Mouse (Mus musculus) cerebral cortex, adult 2 months (tissue): ENCODE measurements around the gene Nek2.

ENCODE experiments used
- WGBS: fragments of 180-500 bp; shearing (Covaris S2); methylation state at CpG from one replicate; pipeline ENCODE4 v1.1.7; 2018; 5-methylcytosine and 5-hydroxymethylcytosine counted together

The Nek2 gene

DNA sequence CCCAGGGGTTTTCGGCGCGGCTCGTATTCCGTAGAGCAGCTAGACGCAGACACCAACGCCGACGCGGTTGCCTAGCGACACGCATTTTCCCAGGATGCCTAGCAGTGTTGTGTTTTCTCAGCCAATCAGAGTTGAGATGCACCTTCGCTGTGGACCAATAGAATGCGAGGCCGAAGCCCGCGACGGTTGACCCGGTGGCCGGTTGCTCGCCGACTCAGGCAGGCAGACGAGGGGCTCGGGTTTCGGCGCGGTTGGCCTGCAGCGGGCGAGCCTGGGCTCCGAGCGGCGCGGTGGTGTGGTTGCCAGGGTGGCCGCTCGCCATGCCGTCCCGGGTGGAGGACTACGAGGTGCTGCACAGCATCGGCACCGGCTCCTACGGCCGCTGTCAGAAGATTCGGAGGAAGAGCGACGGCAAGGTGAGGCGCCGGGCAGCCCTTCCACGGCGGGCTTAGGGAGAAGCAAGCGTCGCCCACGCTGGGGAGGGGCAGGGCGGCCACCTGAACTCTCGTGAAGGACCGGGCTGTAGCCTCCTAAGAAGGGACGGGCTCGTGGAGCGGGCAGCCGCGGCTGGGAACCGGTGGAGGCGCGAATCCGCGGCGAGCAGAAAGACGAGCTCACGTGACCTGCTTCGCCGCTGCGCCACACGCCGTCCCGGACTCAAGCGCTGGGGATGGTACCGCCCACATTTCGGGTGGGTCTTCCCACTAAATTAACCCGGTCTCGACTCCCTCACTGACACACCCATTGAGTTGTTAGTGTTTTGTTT lies at the start of gene Nek2:
Gene Nek2, plus strand, starts transcription at position 119 of the 766 bp plus-strand sequence.
- under 1% methylated on average over 79 of the region's 79 CpGs for WGBS

DNA sequence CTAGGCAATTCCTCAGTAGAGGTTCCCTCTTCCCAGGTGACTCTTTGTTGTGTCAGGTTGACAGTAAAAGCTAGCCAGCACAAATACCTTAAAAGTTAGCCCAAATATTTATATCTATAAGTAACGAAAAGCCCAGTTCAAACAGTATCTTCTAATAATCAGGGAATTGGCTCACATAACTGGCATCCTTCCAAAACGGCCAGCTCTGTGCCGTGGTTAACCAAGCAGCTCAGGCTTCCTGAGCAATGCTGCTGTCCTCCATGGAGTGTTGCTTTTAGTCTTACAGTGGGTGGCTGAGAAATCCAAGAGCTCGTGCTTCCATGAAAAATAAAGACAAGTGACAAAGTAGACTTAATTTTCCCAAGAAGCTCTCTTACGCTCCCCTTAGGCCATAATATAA lies 47.1 kb upstream of the Nek2 start:
- 49% methylated on average over 5 of the region's 5 CpGs for WGBS

DNA sequence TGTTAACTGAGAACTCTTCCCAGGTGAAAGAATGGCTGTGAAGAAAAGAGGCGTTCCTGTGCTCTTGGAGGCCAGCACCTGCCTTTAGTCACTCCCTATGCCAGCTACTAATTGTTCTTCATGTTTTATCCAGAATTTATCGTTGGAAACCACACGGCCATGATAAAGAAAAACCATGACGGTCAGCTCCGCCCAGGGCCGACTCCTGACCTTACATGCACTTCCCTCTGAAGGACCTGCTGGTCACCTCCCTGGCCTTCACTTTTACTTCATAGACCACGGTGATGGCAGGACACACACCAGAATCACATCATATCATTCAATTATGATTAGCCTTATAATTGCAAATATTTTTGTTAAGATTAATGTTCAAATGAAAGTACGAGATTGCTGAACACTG lies 46.1 kb upstream of the Nek2 start:
- WGBS: 91% methylated on average over 8 of the region's 8 CpGs

DNA sequence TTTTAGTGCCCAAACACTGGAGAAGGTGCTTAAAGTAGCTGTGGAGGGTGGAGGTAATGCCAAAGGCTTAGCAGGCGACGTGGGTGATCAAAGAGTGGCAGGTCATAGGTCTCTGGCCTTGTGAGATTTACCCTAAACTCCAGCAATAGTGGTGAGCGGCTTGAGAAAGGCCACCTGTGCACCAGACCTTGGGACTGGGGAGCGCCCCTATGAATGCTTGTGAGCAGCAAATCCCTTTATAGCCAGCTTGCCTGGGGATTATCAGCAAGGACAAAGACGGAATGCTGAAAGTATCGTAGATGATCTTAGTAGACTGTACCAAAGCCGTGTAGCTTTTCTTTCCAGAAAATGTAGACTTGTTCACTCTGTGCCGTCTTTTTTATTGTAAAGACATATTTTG lies 43.7 kb upstream of the Nek2 start:
- WGBS: 93% methylated on average over 8 of the region's 8 CpGs

DNA sequence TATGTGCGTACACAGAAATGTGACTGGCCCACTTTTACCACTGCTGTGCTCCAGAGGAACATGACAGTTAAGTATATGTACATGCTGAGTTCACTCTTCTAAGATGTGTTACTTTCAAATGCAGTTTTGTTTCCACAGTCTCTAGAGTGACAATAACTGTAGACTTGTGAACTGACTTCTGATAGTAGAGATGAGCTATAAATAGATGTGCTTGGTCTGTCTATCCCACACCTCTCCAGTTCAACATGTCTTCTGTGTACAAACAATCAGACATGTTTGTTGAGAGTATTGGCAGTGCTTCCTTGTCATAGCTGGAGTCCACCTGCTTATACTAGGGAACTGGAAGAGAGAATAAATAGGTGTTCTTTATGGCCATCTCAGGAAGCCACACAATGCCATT lies 40.8 kb upstream of the Nek2 start:
- WGBS: 97% methylated on average over 1 of the region's 1 CpGs

DNA sequence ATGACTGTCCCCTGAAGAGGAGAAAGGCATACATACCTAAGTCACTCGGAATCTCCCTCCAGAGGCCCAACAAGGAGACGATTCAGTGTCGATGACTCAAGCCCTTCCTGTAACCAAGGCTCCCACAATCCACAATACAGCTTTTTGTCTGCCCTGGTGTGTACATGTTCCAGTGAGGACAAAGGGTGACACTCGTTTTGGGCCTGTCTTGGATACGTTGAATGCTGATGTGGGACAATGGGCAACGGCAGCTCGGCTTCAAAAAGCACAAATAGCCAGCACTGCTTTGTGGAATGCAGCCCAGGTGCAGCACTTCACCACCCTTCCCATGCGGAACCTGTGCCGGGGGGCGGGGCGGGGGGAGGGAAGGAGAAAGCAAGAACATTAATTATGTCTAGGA lies 36.1 kb upstream of the Nek2 start:
- 43% methylated on average over 11 of the region's 11 CpGs for WGBS

DNA sequence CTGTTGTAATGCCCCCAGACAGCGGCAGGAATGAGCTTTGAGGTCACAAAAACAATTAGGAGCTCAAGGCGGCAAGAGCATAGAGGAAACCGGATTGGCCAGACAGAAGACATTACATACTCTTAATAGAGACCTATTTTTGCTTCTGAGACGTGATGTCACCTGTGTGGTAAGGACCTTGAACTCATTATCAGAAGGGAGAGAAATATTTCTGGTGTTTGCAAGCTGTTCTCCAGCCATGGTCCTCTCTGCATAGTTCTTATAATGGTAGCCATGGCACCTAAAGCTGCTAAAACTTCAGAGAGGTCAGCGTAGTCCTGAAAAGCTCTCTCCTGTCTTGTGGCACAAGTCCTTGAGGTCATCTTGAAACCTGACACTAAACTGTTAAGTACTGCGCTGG lies 35.0 kb upstream of the Nek2 start:
- 66% methylated on average over 6 of the region's 6 CpGs for WGBS

DNA sequence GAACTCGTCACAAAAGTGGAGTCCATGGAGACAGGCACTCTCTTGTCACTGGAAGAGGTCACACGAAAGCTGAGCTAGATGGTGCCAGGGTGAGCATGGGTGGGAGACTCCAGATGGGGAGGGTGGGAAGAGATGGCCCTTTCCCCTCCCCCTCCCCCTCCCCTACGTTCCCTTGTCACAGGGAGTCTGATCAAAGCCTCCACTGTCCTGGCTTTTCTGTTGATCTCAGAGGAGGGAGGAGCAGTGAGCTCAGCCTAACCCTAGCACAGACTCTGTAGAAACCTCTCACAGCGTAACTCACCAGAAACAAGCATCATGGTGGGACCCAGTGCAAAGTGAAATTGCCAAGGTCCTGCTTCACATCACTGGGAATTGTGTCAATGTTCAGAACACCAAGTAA lies 33.9 kb upstream of the Nek2 start:
- 51% methylated on average over 4 of the region's 4 CpGs for WGBS

DNA sequence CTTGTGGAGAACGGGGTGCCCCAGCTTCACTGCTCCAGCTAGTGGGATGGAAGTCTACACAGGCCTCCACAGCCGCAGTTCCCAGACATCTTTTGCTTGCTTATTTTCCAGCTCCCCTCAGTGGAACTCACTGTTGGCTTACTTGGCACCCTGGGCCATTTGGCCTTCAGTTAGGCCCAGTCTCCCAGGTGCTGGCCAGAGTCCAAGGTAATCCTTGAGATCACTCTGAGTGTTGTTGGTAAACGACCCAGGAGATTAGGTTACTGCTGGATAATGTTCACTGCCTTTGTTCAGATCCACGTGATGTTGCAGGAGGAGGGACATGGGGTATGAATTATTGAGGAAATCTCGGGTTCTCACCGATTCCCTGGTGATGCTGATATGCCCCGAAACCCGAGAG lies 28.3 kb upstream of the Nek2 start:
- 82% methylated on average over 8 of the region's 8 CpGs for whole genome bisulfite sequencing

DNA sequence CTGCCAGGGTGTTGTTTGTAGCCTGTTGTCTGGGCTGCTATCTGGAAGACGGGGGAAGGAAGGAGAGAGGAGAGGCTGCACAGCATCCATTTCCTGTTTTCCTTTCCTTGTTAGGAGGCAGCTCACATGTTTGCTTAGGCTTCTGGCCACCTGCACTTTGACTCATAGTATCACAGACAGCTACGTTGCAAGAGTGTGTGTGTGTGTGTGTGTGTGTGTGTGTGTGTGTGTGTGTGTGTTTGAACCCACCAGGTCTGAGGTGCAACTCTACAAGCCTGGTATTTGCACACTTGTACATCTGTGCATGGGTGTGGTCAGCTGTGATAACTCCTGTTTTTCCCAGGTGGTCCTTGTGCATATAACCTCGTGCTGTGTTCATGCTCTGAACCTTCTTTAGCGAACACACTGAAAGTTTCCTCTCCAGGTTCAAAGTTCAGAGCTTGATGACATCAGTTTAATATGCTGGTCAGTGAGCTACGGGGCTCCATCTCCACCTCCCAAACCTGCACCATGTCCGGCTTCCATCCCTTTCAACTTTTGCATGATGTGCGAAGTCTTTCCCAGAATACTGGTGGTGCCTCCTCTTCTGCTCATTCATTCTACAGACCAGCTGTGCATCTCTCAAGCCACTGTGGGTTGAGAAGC lies 27.2 kb upstream of the Nek2 start:
- 82% methylated on average over 7 of the region's 7 CpGs for WGBS

DNA sequence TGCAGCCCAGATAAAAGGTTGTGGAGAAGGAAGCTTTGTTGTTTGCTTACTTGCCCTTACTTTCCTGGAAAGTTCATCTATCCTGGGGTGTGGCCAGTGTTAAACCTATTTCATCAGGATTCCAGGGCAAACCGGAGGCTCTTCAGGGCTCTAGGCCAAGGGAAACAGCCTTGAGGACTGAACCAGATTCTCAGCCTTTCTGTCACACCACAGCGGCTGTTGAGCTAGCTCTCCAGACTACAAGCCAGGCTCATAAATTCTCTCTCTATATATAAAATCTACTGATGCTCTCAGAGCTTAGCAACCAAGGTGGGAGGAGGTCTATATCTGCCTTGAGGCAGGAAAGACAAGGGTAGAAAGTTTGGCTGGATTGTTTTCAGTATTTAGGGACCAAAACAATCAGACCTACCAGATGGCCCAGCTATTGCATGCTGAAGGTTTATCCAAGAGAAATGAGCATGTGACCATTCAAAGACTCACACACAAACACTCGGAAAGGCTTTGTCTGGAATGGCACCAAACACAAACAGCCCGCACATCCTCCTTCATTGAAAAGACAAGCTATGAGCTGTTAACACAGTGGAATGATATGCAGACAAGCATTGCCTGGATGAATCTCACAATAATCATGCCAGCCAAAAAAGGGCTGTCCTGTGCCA lies 24.9 kb upstream of the Nek2 start:
- 31% methylated on average over 4 of the region's 4 CpGs for WGBS

DNA sequence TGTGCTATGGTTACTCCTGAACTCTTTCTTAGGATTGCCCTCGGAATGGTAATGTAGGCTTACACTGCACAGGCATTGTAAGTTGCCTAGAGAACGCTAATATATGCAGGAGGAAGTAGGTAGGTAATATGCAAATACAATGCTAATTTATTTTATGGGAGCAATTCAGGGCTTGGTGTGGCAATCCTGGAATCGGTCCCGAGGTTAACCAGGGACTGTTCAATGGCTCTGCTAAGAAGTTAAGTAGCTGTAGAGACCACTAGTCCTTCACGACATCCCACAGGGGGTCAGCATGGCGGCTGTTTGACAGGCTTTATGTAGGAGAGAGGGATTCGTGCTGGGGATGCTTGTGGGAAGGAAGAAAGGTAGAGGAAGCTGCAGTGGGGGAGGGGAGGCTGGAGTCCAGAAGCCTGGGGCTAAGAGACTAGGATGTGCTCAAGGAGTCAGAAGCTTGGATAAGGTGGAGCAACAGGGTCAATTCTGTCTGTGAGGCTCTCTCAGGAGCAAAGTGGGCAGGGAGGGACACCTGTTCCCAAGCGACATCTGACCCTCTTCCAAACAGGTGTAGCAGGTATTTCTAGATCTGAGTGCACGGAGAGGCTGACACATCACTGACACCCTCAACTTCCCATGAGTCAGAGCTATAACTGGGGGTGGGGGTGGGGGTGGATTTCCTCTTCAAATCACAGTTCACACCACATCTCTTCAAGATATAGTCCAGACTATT lies 19.0 kb upstream of the Nek2 start:
- WGBS: 38% methylated on average over 9 of the region's 9 CpGs

DNA sequence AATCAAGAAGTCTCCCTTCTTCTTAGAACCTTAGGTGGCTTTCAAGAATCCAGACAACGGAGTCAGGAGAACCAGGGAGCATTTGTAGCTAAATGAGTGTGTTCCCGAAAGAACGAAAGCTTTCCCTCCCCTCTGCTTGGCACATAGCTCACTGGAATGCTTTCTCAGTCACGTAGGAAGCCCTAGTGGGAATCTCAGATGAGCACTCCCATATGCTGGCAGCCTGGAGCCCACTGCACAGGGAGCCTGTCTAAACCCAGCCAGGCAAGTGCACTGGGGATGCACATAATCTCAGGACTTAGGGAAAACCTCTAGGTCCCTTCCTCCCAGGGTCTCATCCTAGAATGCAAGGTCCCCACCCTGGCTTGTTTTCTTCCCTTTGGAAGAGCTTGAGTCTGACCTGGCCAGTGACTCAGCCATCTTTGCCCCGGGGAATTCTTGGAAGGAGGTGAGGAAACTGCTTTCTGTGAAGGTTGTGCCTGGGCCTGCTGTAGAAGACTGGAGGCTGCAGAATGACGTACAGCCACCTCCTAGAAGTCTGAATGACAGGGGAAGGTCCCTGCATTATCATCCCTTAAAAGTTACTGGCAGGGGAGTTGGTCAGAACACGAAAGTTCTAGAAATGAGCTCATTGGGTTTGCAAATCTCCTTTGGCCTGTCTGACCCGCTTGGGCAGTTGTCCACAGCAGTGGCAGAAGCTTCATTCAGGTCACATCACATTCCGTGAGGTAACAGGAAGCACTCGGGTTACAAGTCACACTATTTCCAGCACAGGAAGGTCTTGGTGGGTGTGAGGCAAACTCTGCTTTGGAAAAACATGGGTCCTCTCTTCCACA lies 18.2 kb upstream of the Nek2 start:
- 53% methylated on average over 10 of the region's 10 CpGs for WGBS

DNA sequence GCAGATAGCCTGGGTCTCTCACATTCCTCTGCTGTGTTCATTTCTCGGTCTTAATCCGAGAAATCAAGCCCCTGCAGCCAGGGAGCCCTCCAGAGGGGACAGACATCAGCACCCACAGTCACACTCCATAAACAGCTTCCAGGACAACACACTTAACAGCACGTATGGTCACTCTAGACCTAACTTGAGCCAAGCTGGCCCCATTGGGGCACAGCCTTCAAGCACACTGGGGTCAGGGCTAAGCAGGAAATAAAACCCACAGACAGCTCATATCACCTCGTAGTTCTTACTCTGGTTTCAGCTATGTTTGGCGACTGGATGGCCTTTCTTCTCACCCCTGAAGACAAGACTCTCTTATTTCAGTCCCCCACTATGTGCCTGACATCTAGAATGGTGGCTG lies 16.5 kb upstream of the Nek2 start:
- WGBS: 86% methylated on average over 5 of the region's 5 CpGs

DNA sequence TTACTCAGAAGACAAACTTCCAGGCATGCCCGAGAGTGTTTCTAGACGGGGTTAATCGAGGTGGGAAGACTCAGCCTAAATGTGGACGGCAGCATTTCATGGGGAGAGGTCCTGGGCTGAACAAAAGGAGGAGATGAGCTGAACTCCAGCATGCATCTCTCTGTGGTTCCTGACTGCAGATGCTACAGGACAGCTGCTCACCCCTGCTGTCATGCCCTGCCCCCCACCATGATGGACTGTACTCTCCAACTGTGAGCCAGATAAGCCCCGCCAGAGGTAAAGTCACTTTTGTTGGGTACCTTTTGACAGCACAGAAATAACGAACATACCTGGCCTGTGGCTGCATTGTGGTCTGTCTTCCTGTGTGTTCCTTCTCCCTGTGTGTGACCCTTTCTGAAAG lies 15.5 kb upstream of the Nek2 start:
- WGBS: 76% methylated on average over 6 of the region's 6 CpGs

DNA sequence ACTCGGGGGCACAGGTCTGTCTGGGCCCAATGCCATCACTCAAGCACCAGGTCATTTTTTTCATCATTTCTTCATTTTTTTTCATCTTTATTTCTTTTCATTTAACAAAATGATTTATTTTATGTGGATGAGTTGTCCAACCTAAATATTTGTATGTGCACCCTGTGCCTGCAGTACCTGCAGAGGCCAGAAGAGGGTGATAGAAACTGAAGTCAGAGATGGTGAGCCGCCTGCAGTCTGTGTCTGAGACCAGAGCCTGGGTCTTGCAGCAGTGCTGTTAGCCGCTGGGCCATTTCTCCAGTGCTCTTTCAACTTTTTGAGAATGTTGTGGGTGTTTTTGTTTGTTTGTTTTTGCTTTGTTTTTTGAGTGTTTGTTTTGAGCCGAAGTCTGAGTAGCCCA lies 14.5 kb upstream of the Nek2 start:
- 96% methylated on average over 4 of the region's 4 CpGs for WGBS

DNA sequence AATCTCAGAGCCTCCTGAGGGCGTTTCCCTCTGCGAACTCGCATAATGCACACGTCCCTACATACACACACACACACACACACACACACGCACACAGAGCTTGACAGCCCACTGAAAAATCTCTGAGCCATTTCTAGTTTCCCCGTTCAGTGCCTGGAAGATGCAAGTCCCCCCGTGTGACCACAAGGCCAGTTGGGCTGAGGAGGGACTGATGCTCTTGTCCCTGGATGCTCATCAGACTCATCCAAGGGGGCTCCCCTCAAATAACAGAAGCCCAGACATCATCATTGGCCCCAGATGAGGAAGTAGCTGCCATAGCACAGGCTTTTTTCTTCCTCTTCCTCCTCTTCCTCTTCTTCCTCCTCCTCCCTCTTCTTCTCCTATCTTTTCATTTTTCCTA lies 13.3 kb upstream of the Nek2 start:
- 75% methylated on average over 7 of the region's 7 CpGs for whole genome bisulfite sequencing

DNA sequence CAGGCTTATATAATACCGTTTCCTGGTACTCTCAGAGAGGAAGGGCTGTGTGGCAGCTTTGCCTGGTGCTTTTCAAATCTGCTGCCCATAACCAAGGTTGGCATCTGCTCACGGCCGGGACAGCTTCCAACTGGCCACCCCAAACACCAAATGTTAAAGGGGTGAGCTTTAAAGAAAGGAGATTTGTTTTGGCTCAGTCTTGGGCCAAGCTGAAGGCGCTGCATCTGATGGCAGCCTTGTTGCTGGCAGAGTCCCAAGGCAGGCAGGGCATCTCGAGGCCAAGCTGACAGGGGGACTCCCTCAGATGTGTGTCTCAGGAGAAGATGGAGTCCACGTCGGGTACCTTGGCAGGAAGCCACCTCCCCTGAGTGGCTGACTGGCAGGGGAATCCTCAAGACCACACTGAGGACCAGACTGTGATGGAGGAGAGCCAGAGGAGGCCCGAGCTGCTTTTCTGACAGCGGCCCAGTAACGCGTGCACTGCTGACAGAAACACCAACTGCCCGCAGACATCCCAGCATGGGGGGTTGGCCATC lies 12.5 kb upstream of the Nek2 start:
- WGBS: 29% methylated on average over 12 of the region's 12 CpGs

DNA sequence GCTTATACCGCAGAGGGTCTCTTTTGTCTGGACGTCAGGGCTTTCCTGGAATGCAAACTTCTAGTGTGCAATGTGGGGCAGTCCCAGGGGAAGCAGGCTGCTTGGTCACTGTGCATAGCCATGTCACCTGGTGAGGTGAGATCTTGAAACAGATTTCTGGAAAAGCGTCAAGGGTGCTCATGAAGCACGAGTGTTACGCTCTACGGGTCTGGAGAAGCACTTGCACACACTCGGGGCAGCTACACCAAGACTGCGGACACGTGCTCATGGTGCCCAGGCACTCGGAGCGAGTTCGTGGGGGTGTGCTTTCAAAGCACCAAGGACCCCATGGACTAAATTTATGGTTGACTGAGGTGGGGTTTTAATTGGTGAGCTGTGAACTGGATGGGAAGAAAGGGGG lies 9.5 kb upstream of the Nek2 start:
- WGBS: 92% methylated on average over 12 of the region's 12 CpGs

DNA sequence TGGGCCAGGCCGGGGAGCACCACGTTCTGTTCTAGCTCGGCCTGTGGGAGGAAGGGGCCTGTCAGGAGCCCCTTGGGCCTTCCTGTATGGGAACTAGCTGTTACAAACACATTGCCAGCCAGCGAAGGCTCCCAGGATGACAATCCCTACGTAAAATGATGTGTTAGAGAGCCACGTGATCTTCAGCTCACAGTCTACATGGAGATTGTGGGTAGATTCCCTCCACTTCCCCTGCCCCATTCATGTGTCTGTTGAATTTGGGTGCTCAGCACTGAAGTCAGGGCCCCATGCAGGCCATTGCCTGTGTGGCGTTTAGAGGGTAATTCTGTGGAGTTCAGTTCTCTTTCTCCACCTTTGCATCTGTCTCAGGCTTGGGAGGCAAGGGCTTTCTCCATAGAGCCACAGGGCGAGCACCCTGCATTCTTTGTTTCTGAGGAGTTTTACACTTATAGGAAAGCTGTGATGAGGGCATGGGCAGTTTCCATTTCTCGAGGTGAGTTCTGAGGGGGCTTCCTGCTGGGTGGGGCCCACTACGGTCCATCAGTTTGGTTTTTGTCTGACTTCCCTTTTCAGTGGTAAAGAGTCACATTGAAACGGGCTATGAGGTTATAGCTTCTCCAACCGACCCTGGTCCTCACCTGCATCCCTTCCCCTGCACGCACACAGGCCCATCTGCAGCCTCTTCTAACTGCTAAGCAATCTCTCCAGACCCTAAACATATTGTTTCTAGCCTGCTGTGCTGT lies 8.1 kb upstream of the Nek2 start:
- 91% methylated on average over 13 of the region's 13 CpGs for WGBS

DNA sequence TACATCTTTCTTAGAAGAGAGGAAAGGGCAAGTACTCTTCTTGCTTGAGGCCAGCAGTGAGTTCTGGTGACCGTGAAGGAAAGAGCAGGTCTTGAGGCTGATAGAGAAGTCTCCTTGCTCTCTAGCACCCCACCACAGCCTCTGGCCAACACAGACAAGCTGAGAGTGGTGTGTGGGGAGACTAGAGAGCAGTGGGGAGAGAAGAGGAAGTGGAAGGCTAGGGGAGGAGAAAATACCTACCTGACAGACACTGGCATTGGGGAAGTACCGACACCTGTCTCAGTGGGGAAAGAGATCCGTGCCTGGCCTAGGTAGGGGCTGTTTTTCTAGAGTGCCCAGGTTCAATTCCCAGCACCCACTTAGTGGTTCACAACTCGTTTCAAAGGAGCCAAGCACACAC lies 7.0 kb upstream of the Nek2 start:
- 85% methylated on average over 4 of the region's 4 CpGs for WGBS
